Mouse (Mus musculus) liver, embryonic 16.5 days (tissue): ENCODE results near the gene Lancl1. TPM values are rescaled to one million over a fixed set of nuclear protein-coding genes. Genes with fewer than 3 reads are reported as not detected.

Experiments used
- ATAC-seq: fragments of 200-750 bp; cut with Nextera tagmentation; 2 replicates; pipeline ENCODE4 v1.8.0; 2017; ENCODE audit warnings: low read depth, mild to moderate bottlenecking, moderate number of reproducible peaks, moderate library complexity
- H3K27ac ChIP-seq: fragments of 300-500 bp; sonication (generic); 2 replicates; pipeline ENCODE4 v1.5.1; 2014; ENCODE audit warnings: mild to moderate bottlenecking, low read length
- H3K27me3 ChIP-seq: fragments of 300-500 bp; sonication (generic); 2 replicates; pipeline ENCODE4 v1.6.1; 2014; ENCODE audit warnings: low read depth, low read length, mixed read lengths; ENCODE audit not compliant: control insufficient read depth, insufficient read depth
- H3K36me3 ChIP-seq: fragments of 300-500 bp; sonication (generic); 2 replicates; pipeline ENCODE4 v1.6.1; 2014; ENCODE audit warnings: mild to moderate bottlenecking; ENCODE audit not compliant: control insufficient read depth, insufficient read depth
- H3K4me1 ChIP-seq: fragments of 300-500 bp; sonication (generic); 2 replicates; pipeline ENCODE4 v1.6.1; 2014; ENCODE audit warnings: low read depth, low read length, mixed read lengths; ENCODE audit not compliant: control insufficient read depth
- H3K4me2 ChIP-seq: fragments of 300-500 bp; sonication (generic); 2 replicates; pipeline ENCODE4 v1.6.1; 2014; ENCODE audit warnings: low read depth, low read length, mixed read lengths
- H3K4me3 ChIP-seq: fragments of 300-500 bp; sonication (generic); 2 replicates; pipeline ENCODE4 v1.5.1; 2014; ENCODE audit warnings: low read depth, mild to moderate bottlenecking, low read length
- H3K9ac ChIP-seq: fragments of 300-500 bp; sonication (generic); 2 replicates; pipeline ENCODE4 v1.6.1; 2014; ENCODE audit warnings: low read depth, low read length
- H3K9me3 ChIP-seq: fragments of 300-500 bp; sonication (generic); replicated peaks from 2 replicates; pipeline ENCODE4 v1.6.1; 2016; ENCODE audit warnings: low read length; ENCODE audit not compliant: control insufficient read depth
- WGBS: fragments of 180-500 bp; shearing (Covaris S2); extraction: QIAGEN DNeasy Blood & Tissue Kit; methylation state at CpG from one replicate; pipeline ENCODE4 v1.1.7; 2014; ENCODE audit not compliant: insufficient replicate concordance; 5-methylcytosine and 5-hydroxymethylcytosine counted together
- polyA plus RNA-seq: library from polyadenylated mRNA; unstranded; fragments of >200 nt; fragmentation: Nextera tagmentation; extraction: Ambion mirVana; gene quantifications from 2 replicates; pipeline ENCODE4 v1.2.1, GENCODE M21; 2015

Lancl1 gene
- 21.0 and 21.5 TPM in 2 replicates for polyA plus RNA-seq

- Histone ChIP-seq H3K9ac (peak within 1 kb of the TSS; percentile 86), H3K9me3 (no peaks in the 10 kb centered on the region), H3K36me3 (no peaks in the 10 kb centered on the region; the same call in 1 of the 2 replicates), H3K27me3 (no peaks in the 10 kb centered on the region), H3K4me2 (peak within 1 kb of the TSS; percentile 75), H3K27ac (0 out of 2 replicates have a peak within 1 kb of the TSS, but pooled peaks have one; percentile 26), H3K4me1 (peaks cover 10% of the 10 kb centered on the region), H3K4me3 (peak within 1 kb of the TSS; percentile 94)
- peak; percentile 97 for ATAC-seq
- WGBS = under 1% methylated on average over 41 of the region's 47 CpGs
Measured at GRCm38 (mm10) chr1:67038246-67038987, at the start of gene Lancl1. TSS of gene Lancl1 (minus strand) at chr1:67038872.

- Histone ChIP-seq H3K4me2 (no peak overlapping the region), H3K9me3 (no peaks in the 10 kb centered on the region), H3K27me3 (no peaks in the 10 kb centered on the region), H3K36me3 (no peaks in the 10 kb centered on the region), H3K27ac (no peak overlapping the region), H3K4me3 (no peak overlapping the region), H3K4me1 (no peaks in the 10 kb centered on the region; the same call in 1 of the 2 replicates), H3K9ac (no peak overlapping the region)
- WGBS = 57% methylated on average over 7 of the region's 7 CpGs
- ATAC-seq = no peak; the same call in 1 of the 2 replicates
Measured at GRCm38 (mm10) chr1:67079146-67079545, 40.5 kb upstream of the Lancl1 start.

- no peak overlapping the region for H3K27ac ChIP-seq
- no peak overlapping the region for H3K4me2 ChIP-seq
- no peaks in the 10 kb centered on the region for H3K9me3 ChIP-seq
- H3K9ac ChIP-seq = no peak overlapping the region
- H3K36me3 ChIP-seq = no peaks in the 10 kb centered on the region
- 51% methylated on average over 2 of the region's 2 CpGs for WGBS
- no peaks in the 10 kb centered on the region for H3K27me3 ChIP-seq
- no peak overlapping the region for H3K4me3 ChIP-seq
- no peak for ATAC-seq
- H3K4me1 ChIP-seq = no peaks in the 10 kb centered on the region; the same call in 1 of the 2 replicates
Measured at GRCm38 (mm10) chr1:67078666-67079065, 40.0 kb upstream of the Lancl1 start.

GRCm38 (mm10) chr1:67077739-67078138, 39.1 kb upstream of the Lancl1 start:
- peak; percentile 91 for ATAC-seq
- Histone ChIP-seq H3K4me2 (no peak overlapping the region), H3K27ac (no peak overlapping the region; the same call in 1 of the 2 replicates), H3K9me3 (no peaks in the 10 kb centered on the region), H3K36me3 (no peaks in the 10 kb centered on the region), H3K9ac (no peak overlapping the region), H3K4me3 (no peak overlapping the region), H3K27me3 (no peaks in the 10 kb centered on the region), H3K4me1 (no peaks in the 10 kb centered on the region; the same call in 1 of the 2 replicates)
- 39% methylated on average over 2 of the region's 2 CpGs for WGBS

- WGBS = 28% methylated on average over 1 of the region's 1 CpGs
- ATAC-seq = no peak
Measured at GRCm38 (mm10) chr1:67067561-67067960, 28.9 kb upstream of the Lancl1 start.

GRCm38 (mm10) chr1:67065347-67066270, 26.9 kb upstream of the Lancl1 start:
- Histone ChIP-seq H3K4me2 (no peak overlapping the region), H3K36me3 (no peaks in the 10 kb centered on the region), H3K9ac (no peak overlapping the region), H3K9me3 (no peaks in the 10 kb centered on the region), H3K27me3 (no peaks in the 10 kb centered on the region), H3K4me1 (no peaks in the 10 kb centered on the region), H3K27ac (no peak overlapping the region), H3K4me3 (no peak overlapping the region)
- no peak for ATAC-seq
- WGBS = 65% methylated on average over 9 of the region's 9 CpGs

More at GRCm38 (mm10) chr1:67067561-67067960, 28.9 kb upstream of the Lancl1 start:
- H3K4me3 ChIP-seq = no peak overlapping the region
- no peak overlapping the region for H3K4me2 ChIP-seq
- H3K27ac ChIP-seq = no peak overlapping the region
- H3K27me3 ChIP-seq = no peaks in the 10 kb centered on the region
- no peak overlapping the region for H3K9ac ChIP-seq
- no peaks in the 10 kb centered on the region for H3K4me1 ChIP-seq
- no peaks in the 10 kb centered on the region for H3K9me3 ChIP-seq
- H3K36me3 ChIP-seq = no peaks in the 10 kb centered on the region

- no peak overlapping the region for H3K4me2 ChIP-seq
- H3K4me3 ChIP-seq = no peak overlapping the region
- no peaks in the 10 kb centered on the region for H3K9me3 ChIP-seq
- H3K4me1 ChIP-seq = no peaks in the 10 kb centered on the region
- no peak overlapping the region for H3K27ac ChIP-seq
- ATAC-seq = peak; percentile 70
- H3K36me3 ChIP-seq = no peaks in the 10 kb centered on the region
- 8% methylated on average over 7 of the region's 7 CpGs for WGBS
- no peaks in the 10 kb centered on the region for H3K27me3 ChIP-seq
- H3K9ac ChIP-seq = no peak overlapping the region
Measured at GRCm38 (mm10) chr1:67061456-67062085, 22.9 kb upstream of the Lancl1 start.

GRCm38 (mm10) chr1:67055816-67056215, 17.1 kb upstream of the Lancl1 start:
- no peaks in the 10 kb centered on the region for H3K36me3 ChIP-seq
- H3K27ac ChIP-seq = no peak overlapping the region
- no peak for ATAC-seq
- no peak overlapping the region for H3K9ac ChIP-seq
- no peaks in the 10 kb centered on the region for H3K27me3 ChIP-seq
- 76% methylated on average over 7 of the region's 7 CpGs for WGBS
- H3K4me2 ChIP-seq = no peak overlapping the region
- no peaks in the 10 kb centered on the region for H3K9me3 ChIP-seq
- no peaks in the 10 kb centered on the region for H3K4me1 ChIP-seq
- H3K4me3 ChIP-seq = no peak overlapping the region
